Mouse (Mus musculus) forebrain, embryonic 13.5 days (tissue): ENCODE results near the gene Gm49403. TPM values are rescaled to one million over a fixed set of nuclear protein-coding genes. Genes with fewer than 3 reads are reported as not detected.
"Not testable (repeated sequence)": the region's sequence is repeated elsewhere in the genome, so short reads cannot be mapped to it uniquely, and the experiment has no call there.

Source experiments
- ATAC-seq: fragments of 200-750 bp; cut with Nextera tagmentation; 2 replicates; pipeline ENCODE4 v1.8.0; 2017
- H3K27ac ChIP-seq: fragments of 300-500 bp; sonication (generic); 2 replicates; pipeline ENCODE4 v1.5.1; 2015; ENCODE audit warnings: inconsistent platforms, mild to moderate bottlenecking, moderate library complexity
- H3K27me3 ChIP-seq: fragments of 300-500 bp; sonication (generic); 2 replicates; pipeline ENCODE4 v1.6.1; 2015; ENCODE audit warnings: mild to moderate bottlenecking, inconsistent platforms
- H3K36me3 ChIP-seq: fragments of 300-500 bp; sonication (generic); 2 replicates; pipeline ENCODE4 v1.6.1; 2015; ENCODE audit warnings: mild to moderate bottlenecking, inconsistent platforms; ENCODE audit not compliant: poor library complexity, severe bottlenecking
- H3K4me1 ChIP-seq: fragments of 300-500 bp; sonication (generic); 2 replicates; pipeline ENCODE4 v1.6.1; 2015; ENCODE audit warnings: inconsistent platforms
- H3K4me2 ChIP-seq: fragments of 300-500 bp; sonication (generic); 2 replicates; pipeline ENCODE4 v1.6.1; 2015; ENCODE audit warnings: inconsistent platforms, mild to moderate bottlenecking, moderate library complexity
- H3K4me3 ChIP-seq: fragments of 300-500 bp; sonication (generic); 2 replicates; pipeline ENCODE4 v1.5.1; 2015; ENCODE audit warnings: mild to moderate bottlenecking, inconsistent platforms
- H3K9ac ChIP-seq: fragments of 300-500 bp; sonication (generic); 2 replicates; pipeline ENCODE4 v1.6.1; 2015; ENCODE audit warnings: mild to moderate bottlenecking, inconsistent platforms
- H3K9me3 ChIP-seq: fragments of 300-500 bp; sonication (generic); replicated peaks from 2 replicates; pipeline ENCODE4 v1.6.1; 2016; ENCODE audit warnings: inconsistent platforms
- WGBS: fragments of 180-500 bp; shearing (Covaris S2); methylation state at CpG from one replicate; pipeline ENCODE4 v1.1.7; 2015; 5-methylcytosine and 5-hydroxymethylcytosine counted together
- polyA plus RNA-seq: library from polyadenylated mRNA; unstranded; fragments of >200 nt; fragmentation: Nextera tagmentation; extraction: Ambion mirVana; gene quantifications from 2 replicates; pipeline ENCODE4 v1.2.1, GENCODE M21; 2015

The Gm49403 gene
- polyA plus RNA-seq, result not detected in 2 replicates

- Histone ChIP-seq H3K36me3 (no peaks in the 10 kb centered on the region), H3K27me3 (no peaks in the 10 kb centered on the region), H3K4me1 (peaks cover 22% of the 10 kb centered on the region), H3K9ac (no peak within 1 kb of the TSS), H3K9me3 (no peaks in the 10 kb centered on the region), H3K4me2 (no peak within 1 kb of the TSS), H3K27ac (no peak within 1 kb of the TSS), H3K4me3 (no peak within 1 kb of the TSS)
- WGBS, result 73% methylated on average over 3 of the region's 3 CpGs
- no peak for ATAC-seq
Measured at GRCm38 (mm10) chr19:8883616-8884015, at the start of gene Gm49403, which contains the start of gene Lbhd1. Gm49403 (plus strand) TSS chr19:8883930. Lbhd1 (plus strand) TSS chr19:8883732.

GRCm38 (mm10) chr19:8836327-8836726 lies 47.4 kb upstream of the Gm49403 start:
- H3K4me2 ChIP-seq, ATAC-seq, H3K9ac ChIP-seq, H3K27me3 ChIP-seq, H3K4me3 ChIP-seq, H3K9me3 ChIP-seq: not testable (repeated sequence)
- peaks cover 53% of the 10 kb centered on the region for H3K36me3 ChIP-seq
- H3K4me1 ChIP-seq, result peaks cover 27% of the 10 kb centered on the region
- H3K27ac ChIP-seq, result peak overlapping the region; percentile 99
- WGBS, result 97% methylated on average over 10 of the region's 10 CpGs

GRCm38 (mm10) chr19:8837251-8837791 lies 46.4 kb upstream of the Gm49403 start, which contains the start of gene Bscl2:
Bscl2 (plus strand) TSS chr19:8837467.
- H3K27ac ChIP-seq, result peak within 1 kb of the TSS; percentile 99
- under 1% methylated on average over 38 of the region's 38 CpGs for WGBS
- peak within 1 kb of the TSS; percentile 65 for H3K4me3 ChIP-seq
- H3K4me1 ChIP-seq, result peaks cover 27% of the 10 kb centered on the region
- peak; percentile 79 for ATAC-seq
- no peaks in the 10 kb centered on the region for H3K9me3 ChIP-seq
- no peaks in the 10 kb centered on the region for H3K27me3 ChIP-seq
- H3K9ac ChIP-seq, result peak within 1 kb of the TSS; percentile 90
- H3K36me3 ChIP-seq, result peaks cover 44% of the 10 kb centered on the region
- peak within 1 kb of the TSS; percentile 83 for H3K4me2 ChIP-seq

DNA sequence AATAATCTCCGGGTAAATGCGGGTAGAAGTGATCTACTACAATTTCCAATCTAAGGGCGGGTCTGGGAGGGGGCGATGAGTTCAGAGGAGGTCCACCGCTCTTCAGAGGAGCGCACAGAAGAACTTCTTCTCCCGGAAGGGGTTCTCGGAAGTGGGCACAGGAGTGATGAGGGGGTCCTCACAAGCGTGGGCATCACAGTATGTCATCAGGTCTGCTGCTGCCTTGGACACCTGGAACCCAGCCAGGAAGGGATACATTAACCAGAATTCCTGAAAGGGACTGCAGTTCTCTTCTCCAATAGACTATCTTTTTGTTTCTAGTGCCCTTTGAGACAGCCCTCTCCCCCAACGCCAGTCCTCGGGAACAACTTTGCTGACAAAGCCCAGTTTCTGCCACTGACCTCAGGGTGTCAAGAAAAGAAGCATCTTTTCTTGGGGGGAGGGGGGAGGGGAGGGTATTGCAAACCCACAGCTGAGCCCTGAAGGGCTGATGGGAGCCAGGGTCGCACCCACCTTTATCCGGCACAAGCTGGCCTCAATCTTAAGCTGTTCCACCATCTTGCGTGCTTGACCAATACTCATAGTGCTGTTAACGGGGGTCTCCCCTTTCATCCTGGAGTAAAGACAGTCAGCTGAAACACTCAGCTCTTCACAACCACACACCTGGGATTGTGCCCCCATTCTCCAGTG lies 45.5 kb upstream of the Gm49403 start:
- Histone ChIP-seq H3K4me1 (peaks cover 27% of the 10 kb centered on the region), H3K4me2 (peak overlapping the region; percentile 83), H3K36me3 (peaks cover 41% of the 10 kb centered on the region), H3K9me3 (no peaks in the 10 kb centered on the region), H3K27ac (peak overlapping the region; percentile 99), H3K9ac (peak overlapping the region; percentile 90), H3K4me3 (peak overlapping the region; percentile 65), H3K27me3 (no peaks in the 10 kb centered on the region)
- ATAC-seq, result peak; percentile 14
- 7% methylated on average over 15 of the region's 15 CpGs for WGBS

- 32% methylated on average over 11 of the region's 11 CpGs for WGBS
- Histone ChIP-seq H3K36me3 (peaks cover 29% of the 10 kb centered on the region), H3K4me2 (peak within 1 kb of the TSS; percentile 83), H3K27me3 (no peaks in the 10 kb centered on the region), H3K4me3 (peak within 1 kb of the TSS; percentile 65), H3K9me3 (no peaks in the 10 kb centered on the region), H3K4me1 (peaks cover 27% of the 10 kb centered on the region), H3K27ac (peak within 1 kb of the TSS; percentile 99), H3K9ac (peak within 1 kb of the TSS; percentile 90)
- peak; percentile 79 for ATAC-seq
Measured at GRCm38 (mm10) chr19:8839103-8839907, 44.4 kb upstream of the Gm49403 start, which contains the start of gene Gng3. Gng3 (minus strand) TSS chr19:8839194.

GRCm38 (mm10) chr19:8839908-8840791 lies 43.6 kb upstream of the Gm49403 start:
- peak overlapping the region; percentile 99 for H3K27ac ChIP-seq
- H3K9ac ChIP-seq, result peak overlapping the region; percentile 90
- peak; percentile 50 for ATAC-seq
- H3K36me3 ChIP-seq, result peaks cover 23% of the 10 kb centered on the region
- 18% methylated on average over 29 of the region's 29 CpGs for WGBS
- H3K4me1 ChIP-seq, result peaks cover 27% of the 10 kb centered on the region
- H3K4me2 ChIP-seq, result peak overlapping the region; percentile 83
- H3K9me3 ChIP-seq, result no peaks in the 10 kb centered on the region
- no peaks in the 10 kb centered on the region for H3K27me3 ChIP-seq
- peak overlapping the region; percentile 65 for H3K4me3 ChIP-seq

DNA sequence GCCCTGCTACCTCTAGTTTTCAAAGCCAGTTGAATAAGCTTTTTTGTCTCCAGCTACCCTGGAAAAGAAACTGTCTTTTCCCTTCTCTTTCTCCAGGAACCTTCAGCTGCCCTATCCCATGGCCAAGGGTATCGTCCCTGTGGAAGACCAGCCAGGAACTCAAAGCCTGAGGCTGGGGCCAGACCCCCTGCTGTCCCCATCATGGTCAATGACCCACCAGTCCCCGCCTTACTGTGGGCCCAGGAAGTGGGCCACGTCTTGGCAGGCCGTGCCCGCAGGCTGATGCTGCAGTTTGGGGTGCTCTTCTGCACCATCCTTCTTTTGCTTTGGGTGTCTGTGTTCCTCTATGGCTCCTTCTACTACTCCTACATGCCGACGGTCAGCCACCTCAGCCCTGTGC lies 42.7 kb upstream of the Gm49403 start:
- Histone ChIP-seq H3K27ac (no peak overlapping the region; the same call in 1 of the 2 replicates), H3K9me3 (no peaks in the 10 kb centered on the region), H3K27me3 (no peaks in the 10 kb centered on the region), H3K4me1 (peaks cover 27% of the 10 kb centered on the region), H3K36me3 (peaks cover 24% of the 10 kb centered on the region), H3K9ac (peak overlapping the region; percentile 90), H3K4me3 (peak overlapping the region; percentile 65), H3K4me2 (peak overlapping the region; percentile 83)
- ATAC-seq, result no peak
- 87% methylated on average over 7 of the region's 7 CpGs for WGBS

DNA sequence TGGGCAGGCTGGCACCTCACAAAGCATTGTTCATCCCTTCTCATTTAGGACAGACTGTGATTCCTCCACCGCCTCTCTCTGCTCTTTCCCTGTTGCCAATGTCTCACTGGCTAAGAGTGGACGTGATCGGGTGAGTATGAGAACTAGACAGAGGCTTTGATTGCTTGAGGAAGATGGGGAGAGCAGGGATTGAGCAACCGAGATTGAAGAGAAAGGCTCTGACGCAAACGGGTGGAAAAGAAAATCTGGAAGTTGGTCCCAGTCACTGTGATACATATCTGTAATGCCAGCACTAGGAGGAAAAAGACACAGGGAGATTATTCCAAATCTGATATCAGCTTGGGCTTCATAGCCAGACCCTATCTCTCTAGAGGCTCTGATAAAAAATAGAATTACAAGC lies 40.8 kb upstream of the Gm49403 start:
- Histone ChIP-seq H3K36me3 (peaks cover 40% of the 10 kb centered on the region), H3K27me3 (no peaks in the 10 kb centered on the region), H3K4me1 (peaks cover 27% of the 10 kb centered on the region), H3K27ac (no peak overlapping the region), H3K9me3 (no peaks in the 10 kb centered on the region), H3K4me2 (no peak overlapping the region), H3K9ac (peak overlapping the region; percentile 46; the same call in 1 of the 2 replicates), H3K4me3 (no peak overlapping the region)
- 83% methylated on average over 6 of the region's 6 CpGs for WGBS
- ATAC-seq, result no peak

- no peak overlapping the region for H3K9ac ChIP-seq
Measured at GRCm38 (mm10) chr19:8844371-8845129, 39.2 kb upstream of the Gm49403 start.

GRCm38 (mm10) chr19:8848356-8848755 lies 35.4 kb upstream of the Gm49403 start:
- Histone ChIP-seq H3K27ac (no peak overlapping the region), H3K4me3 (no peak overlapping the region), H3K9ac (no peak overlapping the region), H3K4me2 (no peak overlapping the region), H3K27me3 (no peaks in the 10 kb centered on the region), H3K9me3 (no peaks in the 10 kb centered on the region), H3K4me1 (0 out of 2 replicates have a peak, but pooled peaks cover 3% of the 10 kb centered on the region), H3K36me3 (peaks cover 40% of the 10 kb centered on the region)
- WGBS, result 70% methylated on average over 5 of the region's 5 CpGs
- ATAC-seq, result no peak

More at GRCm38 (mm10) chr19:8844371-8845129, 39.2 kb upstream of the Gm49403 start:
- H3K4me1 ChIP-seq, result peaks cover 17% of the 10 kb centered on the region
- H3K27me3 ChIP-seq, result no peaks in the 10 kb centered on the region
- H3K4me2 ChIP-seq, result no peak overlapping the region
- H3K9me3 ChIP-seq, result no peaks in the 10 kb centered on the region
- 69% methylated on average over 5 of the region's 5 CpGs for WGBS
- H3K27ac ChIP-seq, result no peak overlapping the region
- peaks cover 50% of the 10 kb centered on the region for H3K36me3 ChIP-seq
- no peak for ATAC-seq
- H3K4me3 ChIP-seq, result no peak overlapping the region
